Mouse (Mus musculus) ES-E14 (cell line): Measurements from ENCODE around the gene Lyzl6.

Experiments
- CHD2 ChIP-seq: IDR thresholded peaks from 2 replicates; pipeline ENCODE4 v1.6.1; 2014; ENCODE audit warnings: mild to moderate bottlenecking, low read depth, low read length, inconsistent platforms
- HCFC1 ChIP-seq: IDR thresholded peaks from 2 replicates; pipeline ENCODE4 v1.6.1; 2012; ENCODE audit warnings: low read length, inconsistent platforms, borderline replicate concordance; ENCODE audit not compliant: insufficient read depth
- MAFK ChIP-seq: IDR thresholded peaks from 2 replicates; pipeline ENCODE4 v1.6.1; 2014; ENCODE audit warnings: mild to moderate bottlenecking, low read depth, low read length, inconsistent platforms; ENCODE audit not compliant: insufficient read depth
- ZC3H11A ChIP-seq: IDR thresholded peaks from 2 replicates; pipeline ENCODE4 v1.6.1; 2012; ENCODE audit warnings: low read depth, mild to moderate bottlenecking, inconsistent platforms, low read length, borderline replicate concordance
- ZNF384 ChIP-seq: IDR thresholded peaks from 2 replicates; pipeline ENCODE4 v1.6.1; 2012; ENCODE audit warnings: low read depth, low read length, inconsistent platforms

- TF ChIP-seq HCFC1 (no peak), CHD2 (no peak), ZC3H11A (no peak), ZNF384 (no peak), MAFK (no peak)
These were observed 27.9 kb downstream of the Lyzl6 start for GRCm38 (mm10) chr11:103610772-103611171.
